Mouse (Mus musculus): ENCODE measurements around the gene Gm11096. TPM values are rescaled to one million over a fixed set of nuclear protein-coding genes. Genes with fewer than 3 reads are reported as not detected.

The Gm11096 gene
- polyA plus RNA-seq, 1 experiment from 2014 or later, result not detected

DNA sequence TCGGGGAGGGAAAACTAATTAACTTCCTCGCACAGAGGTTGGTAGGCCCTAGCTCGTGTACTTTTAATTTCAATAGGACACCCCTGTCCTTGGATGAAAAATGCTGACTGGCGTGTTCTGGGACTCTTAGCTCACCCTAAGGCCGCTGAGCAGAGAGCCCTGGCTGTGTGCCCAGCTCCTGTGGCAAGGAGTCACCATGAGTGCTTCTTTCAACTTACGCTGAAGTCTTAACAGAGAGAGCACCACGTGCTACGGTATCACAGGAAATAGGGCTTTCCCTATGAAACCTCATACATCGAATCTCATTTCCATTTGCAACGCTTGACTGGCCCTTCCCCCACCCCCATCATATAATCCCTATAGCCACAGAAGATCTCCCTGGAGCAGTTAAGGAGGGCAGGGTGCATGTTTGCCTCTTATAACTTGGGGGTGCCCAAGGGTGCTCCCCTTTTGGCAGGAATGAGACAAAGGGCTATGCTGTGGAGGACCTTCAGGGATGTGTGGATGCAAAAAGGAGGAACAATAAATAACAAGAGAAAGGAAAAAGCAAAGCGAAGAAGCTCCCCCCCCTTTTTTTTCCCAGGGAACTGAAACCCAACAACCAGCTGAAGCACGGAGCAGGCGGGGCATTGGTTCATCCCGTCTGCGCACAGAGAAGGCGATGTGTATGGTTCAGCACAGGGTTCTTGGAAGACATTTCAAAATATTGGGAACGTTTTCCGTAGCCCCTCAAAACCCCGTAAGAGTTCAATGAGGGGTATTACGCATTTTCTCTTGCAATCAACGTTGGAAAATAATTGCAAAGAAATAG is 39.0 kb downstream of the Gm11096 start:
- no peak overlapping the region for H3K4me3 ChIP-seq (replicated peaks)
- H3K27ac ChIP-seq, result 0 out of 2 replicates have a peak overlapping the region, but pooled peaks have one; percentile 45
- peaks cover 8% of the 10 kb centered on the region for H3K4me1 ChIP-seq (replicated peaks)
- H3K4me2 ChIP-seq, result no peak overlapping the region
- 73% methylated on average over 21 of the region's 21 CpGs for WGBS
- H3K27me3 ChIP-seq, result no peaks in the 10 kb centered on the region
- no peaks in the 10 kb centered on the region for H3K9me3 ChIP-seq
- H3K36me3 ChIP-seq, result no peaks in the 10 kb centered on the region
- no peak overlapping the region for H3K9ac ChIP-seq (replicated peaks)
- ATAC-seq (ENCODE audit: insufficient number of reproducible peaks, insufficient read depth, low FRiP score, low TSS enrichment, low read depth), result peak; percentile 52; the same call in 1 of the 2 replicates

DNA sequence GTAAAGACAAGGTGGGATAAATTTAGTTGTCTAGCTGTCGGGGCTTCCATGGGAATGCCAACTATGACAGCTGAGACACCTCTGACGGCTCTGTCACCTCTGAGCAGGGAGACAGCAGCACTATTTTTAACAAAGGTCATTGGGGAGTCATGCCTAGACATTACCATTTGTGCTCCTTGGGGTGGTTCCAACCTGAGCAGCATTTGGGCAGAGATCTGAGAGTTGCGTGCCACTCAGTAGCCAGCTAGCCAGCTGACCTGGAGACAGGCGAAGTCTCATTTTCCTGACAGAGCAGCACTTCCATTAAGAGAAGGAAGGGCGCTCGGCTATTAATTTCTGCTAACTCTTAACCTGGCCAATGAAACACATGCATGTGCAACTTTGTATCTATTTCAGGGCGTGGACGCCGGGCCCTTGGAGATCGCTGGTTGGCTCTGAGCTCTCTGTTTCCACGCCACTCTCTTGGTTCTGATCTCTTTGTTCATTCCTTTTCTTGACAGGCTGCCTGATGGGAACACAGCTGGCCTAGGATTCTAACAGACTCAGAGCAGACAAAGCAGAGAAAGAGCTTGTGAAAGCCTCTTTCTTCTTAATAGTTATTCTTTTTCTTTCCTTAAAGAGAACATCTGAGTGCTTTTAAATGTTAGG is 40.4 kb downstream of the Gm11096 start:
- H3K9ac ChIP-seq (replicated peaks), result no peak overlapping the region
- no peaks in the 10 kb centered on the region for H3K9me3 ChIP-seq
- H3K4me2 ChIP-seq, result no peak overlapping the region
- no peak overlapping the region for H3K27ac ChIP-seq
- H3K4me3 ChIP-seq (replicated peaks), result no peak overlapping the region
- H3K4me1 ChIP-seq (replicated peaks), result peaks cover 8% of the 10 kb centered on the region
- no peak for ATAC-seq (ENCODE audit: insufficient number of reproducible peaks, insufficient read depth, low FRiP score, low TSS enrichment, low read depth)
- H3K36me3 ChIP-seq, result no peaks in the 10 kb centered on the region
- 87% methylated on average over 11 of the region's 11 CpGs for WGBS
- no peaks in the 10 kb centered on the region for H3K27me3 ChIP-seq

DNA sequence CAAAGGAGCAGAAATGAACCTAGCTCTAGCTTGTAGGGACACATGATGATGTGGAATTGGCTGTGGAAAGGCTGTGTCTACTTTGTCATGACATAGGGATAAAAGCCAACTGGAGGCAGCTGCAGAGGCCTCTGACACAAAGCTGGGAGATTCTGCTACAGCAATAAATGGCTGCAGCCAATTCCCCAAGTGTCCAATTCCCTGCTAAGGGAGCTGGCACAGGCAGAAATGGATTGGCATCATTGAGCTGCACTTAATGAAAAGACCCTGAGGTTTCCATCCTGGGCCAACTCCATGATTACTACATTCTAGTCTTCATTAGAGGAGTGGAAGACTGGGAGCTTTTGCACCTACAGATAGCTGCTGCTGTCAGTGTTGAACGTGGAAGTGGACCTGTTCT is 44.8 kb downstream of the Gm11096 start:
- 83% methylated on average over 1 of the region's 1 CpGs for WGBS
- Histone ChIP-seq H3K36me3 (no peaks in the 10 kb centered on the region), H3K9me3 (no peaks in the 10 kb centered on the region), H3K9ac (replicated peaks) (no peak overlapping the region), H3K4me2 (no peak overlapping the region), H3K4me3 (replicated peaks) (no peak overlapping the region), H3K27ac (no peak overlapping the region), H3K4me1 (replicated peaks) (no peaks in the 10 kb centered on the region), H3K27me3 (no peaks in the 10 kb centered on the region)
- no peak for ATAC-seq (ENCODE audit: insufficient number of reproducible peaks, insufficient read depth, low FRiP score, low TSS enrichment, low read depth)

Measured in limb, embryonic 12.5 days (tissue).